8 mouse cellular contexts compared by ENCODE assay signal in genomic region chr19:24097666-24098455, GRCm38 (mm10).
"Had no signal": no experiment of that assay in that cellular context is flagged by ENCODE, and none has a peak within 500 bp of the region (broad histone marks: within the 10 kb centered on the region; RNA-seq: fewer than 3 reads in every experiment).

No protein-coding gene starts in this region.

- DNase-seq: kidney, adult 11 months; kidney, postnatal 25 days; lung, adult 2 months; lung, postnatal 36 days; right cerebral cortex, postnatal 14 days; thymus, postnatal 36 days had no signal

- ATAC-seq: lung, postnatal 0 days; midbrain, embryonic 13.5 days had no signal
